Mouse (Mus musculus): Measurements from ENCODE around the gene Apba2. TPM values are rescaled to one million over a fixed set of nuclear protein-coding genes. Genes with fewer than 3 reads are reported as not detected.

The Apba2 gene
- polyA plus RNA-seq, 1 experiment from 2014 or later: 18.3 TPM

- H3K4me3 ChIP-seq (ENCODE audit: low read depth, low read length): no peak overlapping the region
- no peaks in the 10 kb centered on the region for H3K36me3 ChIP-seq (replicated peaks; ENCODE audit: control insufficient read depth, insufficient read depth, low read depth, low read length)
- no peak for DNase-seq (ENCODE audit: low spot score)
- WGBS: 74% methylated on average over 4 of the region's 4 CpGs
- no peaks in the 10 kb centered on the region for H3K9me3 ChIP-seq (replicated peaks; ENCODE audit: control insufficient read depth, low read length)
- H3K9ac ChIP-seq (replicated peaks; ENCODE audit: low read length): no peak overlapping the region
- no peak overlapping the region for H3K4me2 ChIP-seq (ENCODE audit: low read depth, low read length)
- ATAC-seq (replicated peaks; ENCODE audit: insufficient number of reproducible peaks, low FRiP score, low TSS enrichment, low read depth): no peak
- no peaks in the 10 kb centered on the region for H3K4me1 ChIP-seq (ENCODE audit: control insufficient read depth, insufficient read depth, low read length)
- no peaks in the 10 kb centered on the region for H3K27me3 ChIP-seq (ENCODE audit: control insufficient read depth, insufficient read depth, low read length)
- H3K27ac ChIP-seq (replicated peaks; ENCODE audit: low read depth, low read length): no peak overlapping the region
Observed at GRCm38 (mm10) chr7:64580293-64580692, 78.8 kb downstream of the Apba2 start.

- ATAC-seq (replicated peaks; ENCODE audit: insufficient number of reproducible peaks, low FRiP score, low TSS enrichment, low read depth): no peak
- H3K9me3 ChIP-seq (replicated peaks; ENCODE audit: control insufficient read depth, low read length): no peaks in the 10 kb centered on the region
- no peak overlapping the region for H3K4me2 ChIP-seq (ENCODE audit: low read depth, low read length)
- H3K27me3 ChIP-seq (ENCODE audit: control insufficient read depth, insufficient read depth, low read length): no peaks in the 10 kb centered on the region
- H3K27ac ChIP-seq (replicated peaks; ENCODE audit: low read depth, low read length): no peak overlapping the region
- H3K36me3 ChIP-seq (replicated peaks; ENCODE audit: control insufficient read depth, insufficient read depth, low read depth, low read length): no peaks in the 10 kb centered on the region
- no peak overlapping the region for H3K9ac ChIP-seq (replicated peaks; ENCODE audit: low read length)
- WGBS: 75% methylated on average over 8 of the region's 8 CpGs
- no peak for DNase-seq (ENCODE audit: low spot score)
- H3K4me1 ChIP-seq (ENCODE audit: control insufficient read depth, insufficient read depth, low read length): no peaks in the 10 kb centered on the region
- no peak overlapping the region for H3K4me3 ChIP-seq (ENCODE audit: low read depth, low read length)
Observed at GRCm38 (mm10) chr7:64582358-64582757, 80.9 kb downstream of the Apba2 start.

- 83% methylated on average over 6 of the region's 6 CpGs for WGBS
- H3K36me3 ChIP-seq (replicated peaks; ENCODE audit: control insufficient read depth, insufficient read depth, low read depth, low read length): no peaks in the 10 kb centered on the region
- DNase-seq (ENCODE audit: low spot score) (no peak), ATAC-seq (replicated peaks; ENCODE audit: insufficient number of reproducible peaks, low FRiP score, low TSS enrichment, low read depth) (no peak)
- no peak overlapping the region for H3K4me2 ChIP-seq (ENCODE audit: low read depth, low read length)
- no peaks in the 10 kb centered on the region for H3K27me3 ChIP-seq (ENCODE audit: control insufficient read depth, insufficient read depth, low read length)
- H3K4me1 ChIP-seq (ENCODE audit: control insufficient read depth, insufficient read depth, low read length): no peaks in the 10 kb centered on the region
- no peak overlapping the region for H3K27ac ChIP-seq (replicated peaks; ENCODE audit: low read depth, low read length)
- no peak overlapping the region for H3K4me3 ChIP-seq (ENCODE audit: low read depth, low read length)
- no peak overlapping the region for H3K9ac ChIP-seq (replicated peaks; ENCODE audit: low read length)
- no peaks in the 10 kb centered on the region for H3K9me3 ChIP-seq (replicated peaks; ENCODE audit: control insufficient read depth, low read length)
Observed at GRCm38 (mm10) chr7:64583670-64584121, 82.2 kb downstream of the Apba2 start.

GRCm38 (mm10) chr7:64586133-64586532, 84.6 kb downstream of the Apba2 start:
- WGBS: 86% methylated on average over 4 of the region's 4 CpGs
- H3K4me1 ChIP-seq (ENCODE audit: control insufficient read depth, insufficient read depth, low read length): no peaks in the 10 kb centered on the region

GRCm38 (mm10) chr7:64586571-64586970, 85.1 kb downstream of the Apba2 start:
- Histone ChIP-seq H3K9me3 (replicated peaks; ENCODE audit: control insufficient read depth, low read length) (no peaks in the 10 kb centered on the region), H3K27ac (replicated peaks; ENCODE audit: low read depth, low read length) (no peak overlapping the region), H3K4me3 (ENCODE audit: low read depth, low read length) (no peak overlapping the region), H3K9ac (replicated peaks; ENCODE audit: low read length) (no peak overlapping the region), H3K36me3 (replicated peaks; ENCODE audit: control insufficient read depth, insufficient read depth, low read depth, low read length) (no peaks in the 10 kb centered on the region), H3K4me2 (ENCODE audit: low read depth, low read length) (no peak overlapping the region), H3K4me1 (ENCODE audit: control insufficient read depth, insufficient read depth, low read length) (no peaks in the 10 kb centered on the region), H3K27me3 (ENCODE audit: control insufficient read depth, insufficient read depth, low read length) (no peaks in the 10 kb centered on the region)
- ATAC-seq (replicated peaks; ENCODE audit: insufficient number of reproducible peaks, low FRiP score, low TSS enrichment, low read depth) (no peak), DNase-seq (ENCODE audit: low spot score) (no peak)
- 92% methylated on average over 3 of the region's 3 CpGs for WGBS

More at GRCm38 (mm10) chr7:64586133-64586532, 84.6 kb downstream of the Apba2 start:
- Histone ChIP-seq H3K27me3 (ENCODE audit: control insufficient read depth, insufficient read depth, low read length) (no peaks in the 10 kb centered on the region), H3K9ac (replicated peaks; ENCODE audit: low read length) (no peak overlapping the region), H3K27ac (replicated peaks; ENCODE audit: low read depth, low read length) (no peak overlapping the region), H3K4me2 (ENCODE audit: low read depth, low read length) (no peak overlapping the region), H3K4me3 (ENCODE audit: low read depth, low read length) (no peak overlapping the region), H3K36me3 (replicated peaks; ENCODE audit: control insufficient read depth, insufficient read depth, low read depth, low read length) (no peaks in the 10 kb centered on the region), H3K9me3 (replicated peaks; ENCODE audit: control insufficient read depth, low read length) (no peaks in the 10 kb centered on the region)
- DNase-seq (ENCODE audit: low spot score) (no peak), ATAC-seq (replicated peaks; ENCODE audit: insufficient number of reproducible peaks, low FRiP score, low TSS enrichment, low read depth) (no peak)

GRCm38 (mm10) chr7:64588636-64589389, 87.3 kb downstream of the Apba2 start:
- no peaks in the 10 kb centered on the region for H3K27me3 ChIP-seq (ENCODE audit: control insufficient read depth, insufficient read depth, low read length)
- no peak overlapping the region for H3K4me2 ChIP-seq (ENCODE audit: low read depth, low read length)
- ATAC-seq (replicated peaks; ENCODE audit: insufficient number of reproducible peaks, low FRiP score, low TSS enrichment, low read depth): no peak
- no peaks in the 10 kb centered on the region for H3K4me1 ChIP-seq (ENCODE audit: control insufficient read depth, insufficient read depth, low read length)
- no peaks in the 10 kb centered on the region for H3K36me3 ChIP-seq (replicated peaks; ENCODE audit: control insufficient read depth, insufficient read depth, low read depth, low read length)
- WGBS: 80% methylated on average over 11 of the region's 11 CpGs
- H3K27ac ChIP-seq (replicated peaks; ENCODE audit: low read depth, low read length): no peak overlapping the region
- H3K4me3 ChIP-seq (ENCODE audit: low read depth, low read length): no peak overlapping the region
- no peak for DNase-seq (ENCODE audit: low spot score)
- H3K9ac ChIP-seq (replicated peaks; ENCODE audit: low read length): no peak overlapping the region
- no peaks in the 10 kb centered on the region for H3K9me3 ChIP-seq (replicated peaks; ENCODE audit: control insufficient read depth, low read length)

- ATAC-seq (replicated peaks; ENCODE audit: insufficient number of reproducible peaks, low FRiP score, low TSS enrichment, low read depth) (no peak), DNase-seq (ENCODE audit: low spot score) (peak; percentile 47)
- WGBS: 72% methylated on average over 6 of the region's 6 CpGs
- no peaks in the 10 kb centered on the region for H3K4me1 ChIP-seq (ENCODE audit: control insufficient read depth, insufficient read depth, low read length)
- H3K4me2 ChIP-seq (ENCODE audit: low read depth, low read length): no peak overlapping the region
- H3K9me3 ChIP-seq (replicated peaks; ENCODE audit: control insufficient read depth, low read length): no peaks in the 10 kb centered on the region
- no peak overlapping the region for H3K9ac ChIP-seq (replicated peaks; ENCODE audit: low read length)
- no peak overlapping the region for H3K4me3 ChIP-seq (ENCODE audit: low read depth, low read length)
- no peaks in the 10 kb centered on the region for H3K27me3 ChIP-seq (ENCODE audit: control insufficient read depth, insufficient read depth, low read length)
- no peak overlapping the region for H3K27ac ChIP-seq (replicated peaks; ENCODE audit: low read depth, low read length)
- no peaks in the 10 kb centered on the region; the same call in 1 of the 2 replicates for H3K36me3 ChIP-seq (replicated peaks; ENCODE audit: control insufficient read depth, insufficient read depth, low read depth, low read length)
Observed at GRCm38 (mm10) chr7:64595256-64595655, 93.8 kb downstream of the Apba2 start.

GRCm38 (mm10) chr7:64596652-64597051, 95.1 kb downstream of the Apba2 start:
- H3K9ac ChIP-seq (replicated peaks; ENCODE audit: low read length): no peak overlapping the region
- no peaks in the 10 kb centered on the region; the same call in 1 of the 2 replicates for H3K36me3 ChIP-seq (replicated peaks; ENCODE audit: control insufficient read depth, insufficient read depth, low read depth, low read length)
- DNase-seq (ENCODE audit: low spot score) (no peak), ATAC-seq (replicated peaks; ENCODE audit: insufficient number of reproducible peaks, low FRiP score, low TSS enrichment, low read depth) (no peak)
- H3K9me3 ChIP-seq (replicated peaks; ENCODE audit: control insufficient read depth, low read length): no peaks in the 10 kb centered on the region
- H3K4me3 ChIP-seq (ENCODE audit: low read depth, low read length): no peak overlapping the region
- H3K27me3 ChIP-seq (ENCODE audit: control insufficient read depth, insufficient read depth, low read length): no peaks in the 10 kb centered on the region
- H3K27ac ChIP-seq (replicated peaks; ENCODE audit: low read depth, low read length): no peak overlapping the region
- no peak overlapping the region for H3K4me2 ChIP-seq (ENCODE audit: low read depth, low read length)
- WGBS: 63% methylated on average over 9 of the region's 9 CpGs
- no peaks in the 10 kb centered on the region for H3K4me1 ChIP-seq (ENCODE audit: control insufficient read depth, insufficient read depth, low read length)

Data from embryonic facial prominence, embryonic 11.5 days (tissue).